Mouse (Mus musculus): ENCODE measurements around the gene Rftn1.
A peak's percentile ranks its signal among the peaks of the same experiment; 100 is the strongest.

Rftn1 gene

DNA sequence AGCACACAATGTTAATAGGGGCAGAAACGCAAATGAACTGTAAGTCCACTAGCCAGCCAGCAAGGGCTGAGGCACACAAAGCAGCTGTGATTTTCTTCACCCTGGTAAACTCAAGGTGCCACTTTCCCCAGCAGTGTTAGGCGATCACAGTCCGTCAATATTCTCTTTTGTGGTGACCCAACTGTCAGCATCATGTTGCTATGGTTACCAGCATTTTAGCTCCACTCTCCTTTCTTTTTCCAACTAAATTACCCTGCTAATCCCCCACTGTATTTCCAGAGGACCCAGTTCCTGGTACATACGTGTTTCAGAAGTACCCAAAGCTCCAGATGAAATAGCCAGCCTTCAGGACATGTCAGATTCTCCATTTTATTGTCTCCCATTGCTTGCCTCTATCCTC, 169.1 kb downstream of the Rftn1 start:
- DNase-seq (ENCODE audit: low spot score in 2 of 2) = no peak

DNA sequence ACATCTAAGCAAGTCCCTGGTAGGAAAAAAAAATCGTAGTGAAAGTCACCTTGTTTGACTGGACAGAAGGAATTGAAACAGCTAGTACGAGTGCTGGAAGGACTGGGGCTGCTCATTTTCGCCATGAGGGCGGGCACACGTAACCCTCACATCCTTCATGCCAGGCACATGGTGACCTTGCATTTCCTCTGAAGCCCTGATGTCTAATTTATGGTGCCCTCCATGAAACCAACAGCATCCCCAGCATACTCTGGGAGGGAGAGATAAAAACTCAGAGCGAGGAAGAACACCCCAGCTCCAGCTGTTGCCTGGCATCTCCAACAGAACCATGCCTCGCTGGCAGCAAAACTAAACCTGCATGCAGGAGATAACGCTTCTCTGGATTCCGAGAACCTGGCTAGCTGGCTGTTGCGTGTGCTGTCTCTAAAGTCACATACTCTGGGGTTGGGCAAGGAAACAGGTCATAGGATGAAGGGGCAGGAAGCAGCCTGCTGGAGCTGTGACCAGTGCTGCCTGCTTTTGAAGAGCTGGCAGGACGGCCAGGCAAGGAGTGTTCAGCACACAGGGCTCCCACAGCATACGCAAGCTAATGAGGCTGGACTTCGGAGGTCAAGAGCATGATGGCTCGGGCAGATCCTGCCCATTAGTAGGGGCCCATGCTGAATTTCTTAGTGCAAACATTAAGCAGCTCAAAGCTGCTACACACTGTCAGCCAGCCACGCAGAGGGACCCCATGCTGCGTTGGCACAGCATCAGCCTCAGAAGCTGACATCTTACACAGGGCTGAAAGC, 170.1 kb downstream of the Rftn1 start:
- peak; percentile 80 to 84 for DNase-seq (ENCODE audit: low spot score in 2 of 2)

DNA sequence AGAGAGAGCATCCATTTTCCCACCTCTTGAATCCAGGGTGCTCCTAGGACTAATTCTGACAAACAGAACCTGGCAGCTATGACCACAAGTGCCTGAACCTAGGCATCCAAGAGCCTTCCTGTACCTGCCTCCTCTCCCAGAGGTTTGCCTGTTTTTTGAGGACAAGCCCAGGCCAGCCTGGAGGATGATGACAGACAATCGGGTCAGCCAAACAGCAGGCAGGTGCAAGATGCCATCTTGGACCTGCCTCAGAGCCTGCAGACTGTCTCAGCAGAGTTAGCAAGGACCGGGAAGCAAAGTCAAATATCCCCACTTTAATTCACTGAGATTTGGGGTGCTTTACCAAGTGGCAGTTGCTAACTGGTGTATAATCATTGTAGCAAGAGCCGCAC, 170.7 kb downstream of the Rftn1 start:
- peak; percentile 30 to 73 for DNase-seq (ENCODE audit: low spot score in 2 of 2)

GRCm38 (mm10) chr17:50019090-50019489, 171.4 kb downstream of the Rftn1 start:
- DNase-seq (ENCODE audit: low spot score in 2 of 2) = peak; percentile 71 to 83

GRCm38 (mm10) chr17:50014708-50015107, 175.8 kb downstream of the Rftn1 start:
- no peak for DNase-seq (ENCODE audit: low spot score in 2 of 2)

- DNase-seq (ENCODE audit: low spot score in 2 of 2) = no peak
Measured at GRCm38 (mm10) chr17:50013848-50014247, 176.6 kb downstream of the Rftn1 start.

DNA sequence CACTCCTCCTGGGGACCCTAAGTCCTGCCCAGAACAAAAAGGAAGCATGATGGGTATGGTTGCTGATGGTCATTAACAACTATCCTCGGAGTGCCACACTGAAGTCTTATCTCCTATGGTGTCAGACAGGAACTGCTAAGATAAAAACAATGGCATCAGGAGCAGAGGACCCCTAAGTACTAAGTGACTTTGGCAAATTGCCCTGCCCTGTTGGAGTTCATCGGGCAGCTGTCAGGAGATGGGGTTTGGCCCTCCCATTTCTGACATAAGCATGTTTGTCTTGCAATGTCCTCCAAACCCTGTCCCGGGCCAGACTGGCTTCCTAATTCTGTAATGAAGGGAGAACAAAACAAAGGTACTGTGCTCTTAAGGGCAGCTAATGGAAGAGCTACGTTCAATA, 180.4 kb downstream of the Rftn1 start:
- DNase-seq (ENCODE audit: low spot score in 2 of 2) = no peak

- no peak for DNase-seq (ENCODE audit: low spot score in 2 of 2)
Measured at GRCm38 (mm10) chr17:50006721-50007351, 183.6 kb downstream of the Rftn1 start.

- DNase-seq (ENCODE audit: low spot score in 2 of 2) = no peak
Measured at GRCm38 (mm10) chr17:50006338-50006720, 184.1 kb downstream of the Rftn1 start.

- DNase-seq (ENCODE audit: low spot score in 2 of 2) = no peak
Measured at GRCm38 (mm10) chr17:50003156-50003555, 187.3 kb downstream of the Rftn1 start.

- DNase-seq (ENCODE audit: low spot score in 2 of 2) = no peak
Measured at GRCm38 (mm10) chr17:50002171-50002570, 188.3 kb downstream of the Rftn1 start.

GRCm38 (mm10) chr17:50001754-50002153, 188.7 kb downstream of the Rftn1 start:
- DNase-seq (ENCODE audit: low spot score in 2 of 2) = no peak

- no peak for DNase-seq (ENCODE audit: low spot score in 2 of 2)
Measured at GRCm38 (mm10) chr17:50000580-50000979, 189.9 kb downstream of the Rftn1 start.

DNA sequence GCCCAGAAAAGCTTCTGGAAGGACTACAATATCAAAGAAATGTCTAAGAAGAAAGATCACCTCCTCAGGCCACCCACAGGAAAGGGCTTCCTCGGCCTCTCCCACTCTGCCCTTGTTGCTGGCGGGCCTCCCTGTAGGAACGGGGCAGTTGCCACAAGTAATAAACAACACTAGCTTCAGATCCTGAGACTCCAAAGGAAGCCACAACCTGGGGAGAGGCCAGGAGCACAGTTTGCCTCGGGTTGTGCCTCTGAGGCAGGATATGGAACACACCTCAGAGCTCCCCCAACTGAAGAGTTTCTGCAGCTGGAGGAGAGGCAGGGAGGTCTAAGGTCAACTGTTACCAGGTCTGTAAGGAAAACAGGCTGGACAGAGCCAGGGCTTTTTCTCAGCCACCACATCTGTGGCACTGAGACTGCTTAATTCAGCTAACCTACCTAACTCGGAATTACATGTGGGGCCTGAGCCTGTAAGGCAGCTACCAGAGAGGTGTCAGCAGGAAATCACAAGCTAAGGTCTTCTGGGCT, 193.8 kb downstream of the Rftn1 start:
- no peak for DNase-seq (ENCODE audit: low spot score in 2 of 2)

DNA sequence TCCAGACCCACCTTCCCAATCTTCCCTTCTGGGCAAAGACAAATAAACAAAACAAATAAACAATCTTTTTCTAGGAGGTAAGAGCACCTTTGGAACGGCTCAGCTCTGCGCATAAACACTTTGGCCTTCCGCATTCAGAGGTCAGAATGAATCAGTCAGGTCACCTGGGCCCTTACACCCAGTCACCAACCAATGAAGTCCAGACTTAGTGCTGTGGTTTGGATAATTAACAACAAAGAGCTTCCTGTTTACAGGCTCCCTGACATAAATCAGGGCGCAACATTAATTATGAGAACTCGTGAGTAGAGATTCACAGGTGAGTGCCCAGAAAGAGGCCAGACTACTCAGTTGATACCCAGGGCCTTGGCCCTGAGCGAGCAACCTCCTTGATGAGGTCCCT, 194.4 kb downstream of the Rftn1 start:
- DNase-seq (ENCODE audit: low spot score in 2 of 2) = no peak

- DNase-seq (ENCODE audit: low spot score in 2 of 2) = no peak
Measured at GRCm38 (mm10) chr17:49995226-49995625, 195.2 kb downstream of the Rftn1 start.

- DNase-seq (ENCODE audit: low spot score in 2 of 2) = no peak
Measured at GRCm38 (mm10) chr17:49993631-49994030, 196.8 kb downstream of the Rftn1 start.

DNA sequence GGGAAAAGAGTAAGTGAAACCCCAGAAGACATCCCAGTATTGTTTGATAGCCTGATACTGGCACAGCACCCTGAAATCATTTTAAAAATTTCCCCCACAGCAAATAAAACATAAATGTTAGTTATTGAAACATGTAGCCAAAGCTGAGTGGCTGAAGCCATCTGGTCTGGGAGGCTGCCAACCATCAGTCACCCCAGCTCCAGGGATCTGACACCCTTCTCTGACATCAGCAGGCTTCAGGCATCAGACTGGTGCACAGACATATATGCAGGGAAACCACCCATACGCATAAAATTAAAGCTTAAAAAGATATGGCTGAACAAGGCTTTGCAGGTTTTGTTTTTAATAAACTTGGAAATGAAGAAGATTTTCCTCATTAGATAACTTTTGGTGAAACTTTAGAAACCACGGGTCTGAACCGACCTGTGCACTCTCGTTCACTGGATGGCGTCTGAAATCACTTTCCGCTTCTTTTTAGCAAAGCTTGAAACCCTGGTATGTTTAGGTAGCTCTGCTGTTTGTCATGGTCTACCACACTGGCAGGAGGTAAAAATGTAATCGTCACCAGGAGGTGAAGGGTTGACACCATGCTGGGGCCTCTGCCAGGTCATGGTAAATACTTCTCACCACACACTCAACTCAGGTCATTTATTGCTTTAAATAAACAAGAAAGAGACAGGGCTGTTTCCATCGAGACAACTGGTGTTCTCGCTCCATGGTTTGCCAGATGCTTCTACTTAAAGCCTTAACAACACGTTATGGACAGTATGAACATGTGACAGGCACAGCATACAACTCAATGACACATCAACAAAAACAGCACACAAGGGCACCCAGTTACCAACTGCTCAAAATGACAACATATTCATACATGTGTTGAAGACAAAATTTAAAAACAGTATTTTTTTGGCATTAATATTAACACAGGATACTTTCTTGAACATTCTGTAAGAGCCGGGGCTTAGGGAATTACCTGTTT, 197.6 kb downstream of the Rftn1 start:
- no peak for DNase-seq (ENCODE audit: low spot score in 2 of 2)

GRCm38 (mm10) chr17:49989583-49989982, 200.9 kb downstream of the Rftn1 start:
- no peak for DNase-seq (ENCODE audit: low spot score in 2 of 2)

DNA sequence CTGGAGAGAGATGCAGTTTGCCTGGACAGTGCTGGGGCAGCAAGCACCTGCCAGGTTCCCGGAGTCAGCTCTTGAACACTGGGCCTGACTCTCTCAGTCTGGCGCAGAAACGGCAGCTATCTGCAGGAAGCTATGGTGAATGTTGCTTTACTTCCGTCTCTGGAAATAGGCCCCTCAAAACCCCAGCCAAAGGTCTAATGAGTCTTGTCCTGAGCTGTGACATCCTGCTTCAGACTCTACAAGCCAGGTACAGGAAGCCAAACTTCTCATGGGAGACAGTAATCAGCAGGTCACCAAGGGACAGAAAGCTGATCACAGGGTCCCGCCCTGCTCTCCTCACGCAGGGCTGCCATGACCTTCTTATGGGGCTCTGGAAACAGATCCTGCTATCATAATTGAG, 203.4 kb downstream of the Rftn1 start:
- no peak for DNase-seq (ENCODE audit: low spot score in 2 of 2)

DNA sequence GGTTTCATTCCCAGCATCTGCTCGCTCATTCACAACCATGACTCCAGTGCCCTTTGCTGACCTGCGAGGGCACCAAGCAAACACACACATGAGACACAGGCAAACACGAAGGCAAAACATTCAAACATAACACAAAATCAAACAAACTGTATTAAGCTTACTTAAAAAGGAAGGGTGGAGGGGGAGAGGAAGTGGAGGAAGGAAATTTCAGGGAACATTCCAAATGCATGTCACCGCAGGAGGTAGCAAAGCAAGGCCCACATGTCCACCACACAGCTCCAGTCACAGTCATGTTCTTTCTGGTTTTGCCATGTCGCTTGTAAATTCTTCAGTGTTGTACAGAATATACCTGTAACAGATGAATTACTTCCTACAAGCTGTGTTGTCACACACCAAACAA, 207.0 kb downstream of the Rftn1 start:
- no peak for DNase-seq (ENCODE audit: low spot score in 2 of 2)
